Mouse (Mus musculus): ENCODE results near the gene Olfr1509.
"Not testable (repeated sequence)": the region's sequence is repeated elsewhere in the genome, so short reads cannot be mapped to it uniquely, and the experiment has no call there.

The Olfr1509 gene

DNA sequence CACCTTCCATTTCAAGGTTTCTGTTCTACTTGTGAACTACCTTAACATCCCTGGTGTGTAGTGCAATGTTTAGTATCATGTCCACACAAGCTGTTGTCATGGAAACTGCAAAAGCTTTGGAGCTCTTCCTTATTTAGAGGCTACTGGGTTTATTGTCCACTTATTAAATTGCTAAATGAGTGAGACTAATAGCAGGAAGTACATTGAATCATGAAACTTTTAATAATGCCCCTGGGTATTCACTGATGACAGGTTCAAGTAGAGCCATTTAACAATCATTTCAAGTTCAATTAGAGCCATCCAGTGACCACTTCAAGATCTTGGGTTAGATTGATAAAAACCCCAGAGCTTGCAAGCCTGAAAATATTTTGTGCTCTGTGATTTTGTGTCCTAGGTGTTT lies at the start of gene Olfr1509:
Olfr1509 (plus strand) TSS at position 301 of the 400 bp plus-strand sequence.
- DNase-seq (ENCODE audit: low read depth, low spot score): no peak

DNA sequence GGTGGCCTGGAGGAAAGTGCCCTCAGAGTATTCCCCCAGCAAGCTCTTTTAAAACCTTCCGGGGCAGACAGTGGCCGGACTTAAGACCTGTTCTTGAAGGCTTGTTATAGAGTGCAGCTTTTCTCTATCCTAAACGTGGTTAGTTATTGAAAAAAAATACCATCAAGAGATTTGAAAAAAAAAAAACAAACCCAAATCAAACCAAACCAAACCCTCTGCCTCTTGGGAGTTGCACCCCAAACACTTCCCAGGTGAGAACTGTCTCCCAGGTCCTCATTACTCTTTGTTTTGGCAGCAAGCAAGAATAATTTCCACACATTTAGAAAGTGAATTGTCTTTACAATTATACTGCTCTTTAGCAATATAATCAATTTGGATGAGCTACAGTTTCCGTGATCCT lies 45.5 kb upstream of the Olfr1509 start, which contains the start of gene Olfr1511:
Olfr1511 (minus strand) TSS at position 101 of the 400 bp plus-strand sequence.
- no peak for DNase-seq (ENCODE audit: low read depth, low spot score)

GRCm38 (mm10) chr14:52410142-52410919 lies 32.5 kb upstream of the Olfr1509 start:
- DNase-seq (ENCODE audit: low read depth, low spot score): not testable (repeated sequence)

DNA sequence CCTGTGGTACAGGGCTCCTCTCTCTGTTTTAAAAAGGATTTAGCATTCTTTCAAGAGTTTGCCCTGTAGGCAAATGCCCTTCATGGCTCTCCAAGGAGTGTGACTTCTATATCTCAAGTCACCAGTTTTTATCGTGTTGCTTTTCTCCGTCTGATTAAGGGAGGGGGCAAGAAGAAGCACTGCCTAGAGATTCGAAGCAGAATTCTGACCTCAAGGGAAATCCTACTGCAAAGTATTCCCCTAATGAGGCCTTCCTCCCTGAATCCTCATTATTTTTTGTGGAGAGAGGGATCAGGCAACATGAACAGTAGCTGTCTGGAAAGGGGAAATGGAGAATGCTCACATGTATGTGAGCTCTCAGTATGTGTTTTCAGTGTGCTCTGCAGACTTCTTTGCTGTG lies 28.5 kb upstream of the Olfr1509 start, which contains the start of gene Olfr1510:
Olfr1510 (minus strand) TSS at position 101 of the 400 bp plus-strand sequence.
- no peak for DNase-seq (ENCODE audit: low read depth, low spot score)

DNA sequence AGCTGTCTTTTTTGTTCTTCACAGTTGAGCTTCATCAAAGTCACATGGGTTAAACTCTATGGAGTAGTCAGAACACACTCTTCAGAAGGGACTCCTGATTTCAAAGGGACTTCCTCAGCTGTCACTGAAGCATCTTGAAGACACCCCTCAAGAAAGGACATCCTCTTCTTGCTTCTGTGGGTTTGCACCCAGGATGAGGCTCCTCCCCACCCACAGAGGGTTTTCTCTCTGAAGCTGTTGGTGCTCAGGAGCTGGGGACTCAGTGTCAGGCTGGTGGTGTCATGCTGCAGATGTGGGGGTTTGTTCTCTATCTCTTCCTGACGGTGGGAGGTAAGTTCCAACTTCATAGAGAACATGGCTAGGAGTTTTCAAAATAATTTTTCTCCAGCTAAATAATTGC lies 15.1 kb upstream of the Olfr1509 start:
- DNase-seq (ENCODE audit: low read depth, low spot score): no peak

GRCm38 (mm10) chr14:52451138-52451537 lies 8.3 kb downstream of the Olfr1509 start:
- DNase-seq (ENCODE audit: low read depth, low spot score): peak; percentile 63

DNA sequence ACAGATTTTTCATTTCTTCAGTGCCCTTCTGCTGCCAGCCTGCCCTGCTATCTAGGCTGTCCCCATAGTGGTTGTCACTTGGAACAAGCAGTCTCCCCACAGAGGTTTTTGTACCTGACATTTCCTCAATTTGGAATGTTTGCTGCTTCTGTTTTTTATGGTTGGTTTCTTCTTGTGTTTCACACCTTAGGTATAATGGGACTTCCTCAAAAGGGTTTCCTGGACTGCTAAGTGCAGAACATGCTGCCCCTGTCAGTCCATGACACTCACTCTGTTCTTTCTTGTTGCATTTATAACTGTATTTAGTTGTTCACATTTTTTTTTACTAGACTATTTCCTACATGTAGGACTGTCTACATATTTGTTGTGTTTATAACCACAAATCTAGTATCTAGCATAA lies 19.1 kb downstream of the Olfr1509 start:
- no peak for DNase-seq (ENCODE audit: low read depth, low spot score)

GRCm38 (mm10) chr14:52465738-52466137 lies 22.9 kb downstream of the Olfr1509 start:
- no peak for DNase-seq (ENCODE audit: low read depth, low spot score)

DNA sequence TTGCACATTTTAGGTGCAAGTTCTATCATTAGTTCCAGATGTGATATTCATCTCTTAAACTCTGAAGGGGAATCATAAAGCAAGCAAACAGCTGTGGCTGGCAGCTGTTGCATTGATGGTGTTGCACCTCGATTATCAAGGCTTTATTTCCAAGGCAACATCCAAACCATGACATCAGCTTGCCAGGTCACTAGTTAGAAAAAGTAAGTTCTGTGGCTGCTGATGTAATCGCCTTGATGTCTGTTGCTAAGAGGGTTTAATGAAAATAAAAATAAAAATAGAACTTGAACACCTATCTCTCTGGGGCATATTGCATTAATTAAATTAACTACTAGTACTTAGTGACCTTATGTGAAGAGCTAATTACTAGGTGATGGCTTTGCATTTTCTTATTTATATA lies 24.6 kb downstream of the Olfr1509 start, which contains the start of gene Olfr1508:
Olfr1508 (minus strand) TSS at position 101 of the 400 bp plus-strand sequence.
- DNase-seq (ENCODE audit: low read depth, low spot score): no peak

DNA sequence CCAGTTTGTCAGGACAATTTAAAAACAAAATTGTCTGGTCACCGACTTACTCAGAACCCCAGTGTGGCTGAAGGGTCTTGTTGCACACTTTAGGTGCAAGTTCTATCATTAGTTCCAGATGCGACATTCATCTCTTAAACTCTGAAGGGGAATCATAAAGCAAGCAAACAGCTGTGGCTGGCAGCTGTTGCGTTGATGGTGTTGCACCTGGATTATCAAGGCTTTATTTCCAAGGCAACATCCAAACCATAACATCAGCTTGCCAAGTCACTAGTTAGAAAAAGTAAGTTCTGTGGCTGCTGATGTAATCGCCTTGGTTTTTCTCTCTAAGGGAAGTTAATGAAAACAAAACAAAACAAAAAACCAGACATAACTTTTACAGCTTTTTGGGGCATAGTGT lies 52.7 kb downstream of the Olfr1509 start, which contains the start of gene Olfr1507:
Olfr1507 (minus strand) TSS at position 234 of the 400 bp plus-strand sequence.
- no peak for DNase-seq (ENCODE audit: low read depth, low spot score)

Measured in A20 (cell line).